Mouse (Mus musculus) Patski (cell line): ENCODE results near the gene Stip1. TPM values are rescaled to one million over a fixed set of nuclear protein-coding genes. Genes with fewer than 3 reads are reported as not detected.

ENCODE experiments used
- ATAC-seq: fragments of 100-300 bp; one replicate; pipeline ENCODE4 v1.8.0; 2021
- CTCF ChIA-PET: fragments of 350-600 bp; sonication (Branson Sonifier 250); formaldehyde crosslinking; loops from one replicate; lab custom pipeline; 2022; ENCODE audit warnings: inconsistent platforms; lab: Charles Lee
- POLR2A ChIA-PET: fragments of 350-600 bp; sonication (Branson Sonifier 250); formaldehyde crosslinking; loops from one replicate; lab custom pipeline; 2022; ENCODE audit warnings: antibody characterized with exemption, inconsistent platforms; lab: Charles Lee
- DNase-seq: peaks from one replicate; pipeline ENCODE4 v3.0.0-alpha.2; 2011; ENCODE audit warnings: low read depth, low spot score
- H3K27me3 ChIP-seq: fragments of 371-371 bp; one replicate; pipeline ENCODE4 v1.5.1; 2021
- CTCF ChIP-seq: fragments of 100-300 bp; IDR thresholded peaks from one replicate; pipeline ENCODE4 v1.5.1; 2021
- in situ Hi-C: fragments of 300-500 bp; cut with MboI; formaldehyde crosslinking; loops from 3 replicates; pipeline ENCODE4 v1.11.1; 2018; ENCODE audit warnings: low pct_unique_long_range_greater_than_20kb, mixed read lengths
- polyA plus RNA-seq: library from polyadenylated mRNA; unstranded; gene quantifications from one replicate; pipeline ENCODE4 v1.2.3, GENCODE M21; 2021

The Stip1 gene
- polyA plus RNA-seq, 1 experiment from 2014 or later, result 301 TPM

DNA sequence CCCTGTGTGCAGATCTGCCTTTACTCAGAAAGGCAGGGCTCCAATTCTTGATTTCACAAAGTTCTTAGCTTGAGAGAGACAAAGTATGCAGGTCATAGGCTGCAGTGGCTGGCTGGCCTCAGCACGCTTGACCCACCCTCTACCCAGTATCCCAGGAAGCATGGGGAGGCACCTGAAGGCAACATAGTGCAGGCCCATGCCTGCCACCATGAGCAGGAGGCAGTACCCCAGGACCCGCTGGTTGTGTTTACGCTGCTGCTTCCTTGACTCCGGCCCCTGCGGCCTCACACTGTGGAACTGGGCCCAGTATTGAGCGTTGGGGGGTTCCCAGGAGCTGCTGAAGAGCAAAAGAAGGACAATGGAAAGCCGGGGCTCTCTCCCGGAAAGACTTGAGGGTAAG is 50.5 kb downstream of the Stip1 start:
- CTCF ChIA-PET, result interaction anchor here (0.8 kb wide), 1 partner anchor 10 kb away, joined by 3 read pairs; no protein-coding TSS in a partner anchor
- no peak for TF ChIP-seq CTCF
- DNase-seq (no peak), ATAC-seq (no peak)
- POLR2A ChIA-PET, result interaction anchor here (2.9 kb wide), 1 partner anchor 14 kb away, joined by 13 read pairs; the partner anchor contains the start of genes Plcb3 and Ppp1r14b
- in situ Hi-C loops, result no loop called here
- no peaks in the 10 kb centered on the region for H3K27me3 ChIP-seq

- POLR2A ChIA-PET, result interaction anchor here (1.9 to 2.9 kb wide), 2 partner anchors 8 to 13 kb away, joined by 12 to 13 read pairs; partner anchors contain the start of genes Nudt22, Plcb3, Ppp1r14b and Trpt1
- no peaks in the 10 kb centered on the region for H3K27me3 ChIP-seq
- no peak for TF ChIP-seq CTCF
- ATAC-seq (peak; percentile 5), DNase-seq (no peak)
- in situ Hi-C loops, result no loop called here
- CTCF ChIA-PET, result interaction anchor here (0.9 to 1.0 kb wide), 2 partner anchors 8 to 18 kb away, joined by 3 to 4 read pairs; no protein-coding TSS in a partner anchor
Measured at GRCm38 (mm10) chr19:6987904-6988285, 51.9 kb downstream of the Stip1 start.

GRCm38 (mm10) chr19:6987061-6987903 is 52.5 kb downstream of the Stip1 start, which contains the start of gene Vegfb:
Vegfb (minus strand) TSS chr19:6987651.
- ChIA-PET CTCF (interaction anchor here (0.9 to 1.0 kb wide), 2 partner anchors 7 to 17 kb away, joined by 3 to 4 read pairs; no protein-coding TSS in a partner anchor), POLR2A (interaction anchor here (1.0 to 2.9 kb wide), 4 partner anchors 8 to 36 kb away, joined by 3 to 13 read pairs (median 9); partner anchors contain the start of genes Nudt22, Plcb3, Ppp1r14b and Trpt1)
- in situ Hi-C loops, result no loop called here
- no peak for TF ChIP-seq CTCF
- peak; percentile 42 for ATAC-seq
- H3K27me3 ChIP-seq, result no peaks in the 10 kb centered on the region
- DNase-seq, result no peak

- POLR2A ChIA-PET, result interaction anchor here (0.6 to 1.9 kb wide), 5 partner anchors 9 to 35 kb away, joined by 3 to 12 read pairs (median 3); partner anchors contain the start of genes Nudt22 and Trpt1
- no peak for ATAC-seq
- CTCF ChIA-PET, result no interaction called here
Measured at GRCm38 (mm10) chr19:6985951-6986708, 53.6 kb downstream of the Stip1 start.

DNA sequence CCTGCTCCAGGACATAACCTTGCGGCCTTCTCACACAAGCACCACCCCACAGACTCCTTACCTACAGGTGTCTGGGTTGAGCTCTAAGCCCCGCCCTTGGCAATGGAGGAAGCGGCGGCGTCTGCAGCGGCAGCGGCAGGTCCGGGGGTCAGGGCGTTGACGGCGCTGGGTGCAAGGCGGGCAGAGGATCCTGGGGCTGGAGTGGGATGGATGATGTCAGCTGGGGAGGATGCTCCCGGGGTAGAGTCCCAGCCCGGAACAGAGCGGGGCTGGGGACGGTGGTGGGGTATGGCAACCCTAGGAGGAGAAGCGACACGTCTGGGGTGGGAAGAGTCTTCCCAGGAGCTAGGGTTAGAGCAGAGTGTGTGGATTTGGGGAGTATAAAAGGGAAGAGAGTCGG is 54.5 kb downstream of the Stip1 start:
- no peaks in the 10 kb centered on the region for H3K27me3 ChIP-seq
- POLR2A ChIA-PET, result interaction anchor here (0.6 to 1.4 kb wide), 4 partner anchors 10 to 55 kb away, joined by 3 to 5 read pairs (median 3); partner anchors contain the start of genes Bad, Nudt22 and Trpt1
- DNase-seq (no peak), ATAC-seq (no peak)
- no peak for TF ChIP-seq CTCF
- CTCF ChIA-PET, result no interaction called here
- in situ Hi-C loops, result no loop called here

More at GRCm38 (mm10) chr19:6985951-6986708, 53.6 kb downstream of the Stip1 start:
- no peak for TF ChIP-seq CTCF
- DNase-seq, result no peak
- in situ Hi-C loops, result no loop called here
- H3K27me3 ChIP-seq, result no peaks in the 10 kb centered on the region

- no peak for TF ChIP-seq CTCF
- in situ Hi-C loops, result no loop called here
- CTCF ChIA-PET, result no interaction called here
- no peak for DNase-seq
- ATAC-seq, result no peak
- no peaks in the 10 kb centered on the region for H3K27me3 ChIP-seq
- POLR2A ChIA-PET, result no interaction called here
Measured at GRCm38 (mm10) chr19:6983621-6984020, 56.1 kb downstream of the Stip1 start.

DNA sequence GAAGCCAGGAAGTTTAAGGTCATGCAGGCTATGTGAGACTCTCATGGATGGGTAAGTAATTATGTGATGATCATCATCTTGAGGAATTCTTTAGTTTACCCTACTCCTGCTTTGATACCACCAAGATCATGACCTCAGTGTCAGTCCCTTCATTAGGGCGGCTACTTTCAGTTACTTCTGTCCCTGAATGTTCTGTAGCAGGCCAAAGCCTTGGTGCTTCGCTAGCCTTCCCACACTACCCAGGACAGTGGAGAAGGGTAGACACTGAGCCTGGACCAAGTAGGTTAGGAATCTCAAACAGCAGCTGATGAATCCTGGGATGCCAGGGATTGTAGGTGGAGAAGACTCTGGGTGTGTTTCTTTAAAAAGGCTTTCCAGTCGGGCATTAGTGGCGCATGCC is 58.3 kb downstream of the Stip1 start:
- CTCF ChIA-PET, result interaction anchor here (1.1 to 1.7 kb wide), 2 partner anchors 9 to 39 kb away, joined by 3 to 4 read pairs; no protein-coding TSS in a partner anchor
- DNase-seq (no peak), ATAC-seq (no peak)
- TF ChIP-seq CTCF, result no peak
- in situ Hi-C loops, result no loop called here
- H3K27me3 ChIP-seq, result no peaks in the 10 kb centered on the region
- POLR2A ChIA-PET, result interaction anchor here (1.0 to 2.0 kb wide), 4 partner anchors 10 to 29 kb away, joined by 3 to 8 read pairs (median 4); partner anchors contain the start of genes Nudt22 and Trpt1

DNA sequence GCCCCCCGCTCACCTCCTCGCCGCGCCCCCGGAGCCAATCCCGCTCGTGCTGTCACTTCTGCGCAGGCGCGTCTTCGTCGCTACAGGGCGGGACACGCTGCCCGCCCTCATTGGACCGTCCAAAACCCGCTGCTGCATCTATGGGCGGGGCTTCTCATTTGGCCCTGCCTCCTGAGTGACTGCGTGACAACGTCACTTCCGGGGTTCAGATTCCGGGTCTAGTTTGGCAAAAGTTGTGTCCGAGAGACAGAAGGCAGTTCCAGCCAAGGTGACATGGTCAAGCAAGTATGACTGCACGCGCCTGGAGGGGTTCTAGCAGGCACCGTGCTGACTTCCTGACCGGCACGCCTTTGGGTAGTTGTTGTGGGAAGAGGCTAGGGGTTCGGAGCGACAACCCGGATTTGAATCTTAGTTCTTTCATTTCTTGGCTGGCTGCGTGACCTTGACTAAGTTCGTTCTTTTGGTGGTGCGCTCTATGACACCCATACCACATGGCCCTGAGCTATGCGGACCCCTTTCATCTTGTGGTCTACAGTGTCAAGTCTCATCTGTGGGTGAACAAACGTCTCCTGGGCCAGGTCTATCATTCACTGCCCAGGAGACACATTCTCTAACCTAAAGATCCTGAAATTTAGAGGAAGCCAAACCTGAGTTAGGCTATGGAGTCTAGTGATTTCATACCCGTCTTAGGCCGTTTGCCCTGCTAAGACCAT is 59.2 kb downstream of the Stip1 start, which contains the start of gene Fkbp2:
Fkbp2 (minus strand) TSS at position 121 of the 713 bp plus-strand sequence.
- POLR2A ChIA-PET, result interaction anchor here (1.0 to 2.0 kb wide), 5 partner anchors 11 to 38 kb away, joined by 3 to 8 read pairs (median 3); partner anchors contain the start of genes Gpr137, Nudt22 and Trpt1

More for the DNA sequence above, 59.2 kb downstream of the Stip1 start, which contains the start of gene Fkbp2:
- no peak for TF ChIP-seq CTCF
- no peaks in the 10 kb centered on the region for H3K27me3 ChIP-seq
- ATAC-seq (peak; percentile 58), DNase-seq (peak; percentile 94)
- CTCF ChIA-PET, result interaction anchor here (0.8 to 5.5 kb wide), 15 partner anchors 8 to 74 kb away, joined by 3 to 36 read pairs (median 5); partner anchors contain the start of genes Catsperz, Dnajc4, Esrra and Nudt22
- in situ Hi-C loops, result no loop called here
